Mouse (Mus musculus): Measurements from ENCODE around the gene Krtap17-1. TPM values are rescaled to one million over a fixed set of nuclear protein-coding genes. Genes with fewer than 3 reads are reported as not detected.

Gene Krtap17-1
- not detected in 2 replicates for polyA plus RNA-seq (2016; fragmentation: Nextera tagmentation; extraction: Ambion mirVana)

DNA sequence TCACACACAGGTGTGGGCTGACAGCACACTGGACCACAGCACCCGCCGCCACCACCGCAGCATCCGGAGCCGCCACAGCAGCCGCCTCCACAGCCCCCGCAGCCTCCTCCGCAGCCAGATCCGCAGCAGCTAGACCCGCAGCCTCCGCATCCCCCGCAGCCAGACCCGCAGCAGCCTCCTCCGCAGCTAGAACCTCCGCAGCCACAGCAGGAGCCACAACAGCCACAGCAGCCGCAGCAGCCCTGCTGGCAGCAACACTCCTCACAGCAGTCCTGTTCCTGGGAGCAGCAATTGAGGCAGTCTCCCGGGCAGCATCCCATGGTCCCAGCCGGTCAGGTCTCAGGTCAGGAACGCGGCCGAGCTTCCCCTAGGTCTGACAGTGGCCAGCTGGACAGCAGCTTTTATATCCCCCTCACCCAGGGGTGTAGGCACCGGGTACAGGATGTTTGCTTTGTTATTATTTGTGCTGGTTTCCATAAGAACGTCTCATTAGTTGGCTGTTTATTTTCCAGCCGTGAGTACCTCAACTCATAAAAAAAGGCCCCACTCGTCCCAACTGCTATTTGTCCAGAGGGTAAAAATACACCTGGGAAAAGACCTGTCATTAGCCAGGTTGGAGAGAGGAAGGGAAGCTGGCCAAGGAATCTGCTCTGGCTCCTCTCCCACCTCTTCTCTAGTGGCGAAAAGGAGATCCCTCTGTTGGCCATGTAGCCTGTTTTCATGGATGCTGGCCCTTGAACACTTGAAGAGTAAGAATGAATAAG lies at the start of gene Krtap17-1:
Gene Krtap17-1, minus strand, starts transcription at position 375 of the 764 bp plus-strand sequence.
- 35% methylated on average over 26 of the region's 26 CpGs for WGBS
- no peak for ATAC-seq (ENCODE audit: low FRiP score, low read depth)
- peak within 1 kb of the TSS; percentile 22 for H3K4me3 ChIP-seq
- H3K27ac ChIP-seq (replicated peaks): no peak within 1 kb of the TSS
- no peaks in the 10 kb centered on the region for H3K4me1 ChIP-seq
- peaks cover 12% of the 10 kb centered on the region for H3K27me3 ChIP-seq
- peak within 1 kb of the TSS; percentile 43 for H3K4me2 ChIP-seq (replicated peaks)
- H3K9me3 ChIP-seq: no peaks in the 10 kb centered on the region
- H3K9ac ChIP-seq (replicated peaks): peak within 1 kb of the TSS; percentile 7; the same call in 1 of the 2 replicates
- no peaks in the 10 kb centered on the region for H3K36me3 ChIP-seq

DNA sequence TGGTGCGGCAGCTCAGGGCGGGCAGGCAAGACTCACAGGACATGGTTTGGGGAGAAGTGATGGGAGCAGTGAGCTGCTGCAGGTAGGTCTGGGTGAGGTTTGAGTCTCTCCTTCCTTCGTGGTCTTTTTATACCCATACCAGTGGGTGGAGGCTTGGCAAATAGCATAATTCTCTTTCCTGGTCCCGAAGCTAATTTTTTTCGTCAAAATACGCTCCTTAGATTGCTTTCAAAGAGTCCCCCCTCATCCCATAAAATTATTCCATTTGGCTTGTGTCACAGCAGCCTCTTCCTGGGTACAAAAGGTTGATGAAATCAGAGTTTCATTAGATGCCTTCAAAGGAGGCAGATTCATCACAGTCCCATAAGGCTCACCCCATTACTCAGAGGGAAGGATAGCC lies 47.7 kb upstream of the Krtap17-1 start, which contains the start of gene Krt34:
Gene Krt34, minus strand, starts transcription at position 101 of the 400 bp plus-strand sequence.
- H3K4me2 ChIP-seq (replicated peaks): no peak within 1 kb of the TSS
- ATAC-seq (ENCODE audit: low FRiP score, low read depth): no peak
- no peaks in the 10 kb centered on the region for H3K9me3 ChIP-seq
- no peak within 1 kb of the TSS for H3K27ac ChIP-seq (replicated peaks)
- H3K36me3 ChIP-seq: no peaks in the 10 kb centered on the region
- no peak within 1 kb of the TSS for H3K9ac ChIP-seq (replicated peaks)
- no peak within 1 kb of the TSS for H3K4me3 ChIP-seq
- 88% methylated on average over 6 of the region's 6 CpGs for WGBS
- no peaks in the 10 kb centered on the region for H3K27me3 ChIP-seq
- no peaks in the 10 kb centered on the region for H3K4me1 ChIP-seq

DNA sequence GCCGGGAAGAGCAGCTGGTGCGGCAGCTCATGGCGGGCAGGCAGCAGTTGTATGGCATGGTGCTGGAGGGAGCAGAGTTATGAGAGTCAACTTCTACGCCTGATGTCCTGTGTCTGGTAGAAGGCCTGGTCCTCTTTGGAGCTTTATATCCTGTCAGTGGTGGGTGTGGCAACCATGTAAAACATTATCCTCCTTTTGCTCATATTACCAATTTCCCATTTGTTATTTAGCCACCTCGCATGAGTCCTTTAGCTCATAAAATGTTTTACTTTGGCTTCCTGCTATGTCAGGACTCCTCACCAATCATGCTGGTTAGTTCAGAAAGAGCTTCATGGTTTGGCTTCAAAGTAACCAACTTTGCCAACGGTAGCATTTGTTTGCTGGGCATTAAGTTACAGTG lies 36.0 kb upstream of the Krtap17-1 start, which contains the start of gene Krt33b:
Gene Krt33b, minus strand, starts transcription at position 101 of the 400 bp plus-strand sequence.
- H3K27ac ChIP-seq (replicated peaks): no peak within 1 kb of the TSS
- ATAC-seq (ENCODE audit: low FRiP score, low read depth): no peak
- no peaks in the 10 kb centered on the region for H3K36me3 ChIP-seq
- no peak within 1 kb of the TSS for H3K9ac ChIP-seq (replicated peaks)
- no peaks in the 10 kb centered on the region for H3K27me3 ChIP-seq
- H3K4me3 ChIP-seq: no peak within 1 kb of the TSS
- H3K9me3 ChIP-seq: no peaks in the 10 kb centered on the region
- WGBS: 87% methylated on average over 6 of the region's 6 CpGs
- H3K4me2 ChIP-seq (replicated peaks): no peak within 1 kb of the TSS
- H3K4me1 ChIP-seq: no peaks in the 10 kb centered on the region

DNA sequence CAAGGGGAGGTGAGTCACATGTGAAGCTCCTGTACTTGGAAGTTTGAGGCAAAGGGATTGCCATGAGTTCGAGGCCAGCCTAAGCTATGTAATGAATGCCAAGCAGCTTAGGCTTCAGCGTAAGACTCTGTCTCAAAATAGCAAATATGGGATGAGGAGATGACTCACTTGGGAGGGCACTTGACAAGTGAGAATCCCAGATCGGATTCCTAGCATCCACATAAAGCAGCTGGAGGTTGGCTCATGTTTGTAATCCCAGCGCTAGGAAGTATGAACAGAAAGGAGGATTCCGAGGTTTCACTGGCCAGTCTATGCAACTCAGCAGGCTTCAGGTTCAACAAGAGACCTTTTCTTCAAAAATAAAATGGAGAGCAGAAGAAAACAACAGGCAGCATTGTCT lies 27.6 kb upstream of the Krtap17-1 start:
- no peaks in the 10 kb centered on the region for H3K4me1 ChIP-seq
- ATAC-seq (ENCODE audit: low FRiP score, low read depth): no peak
- H3K4me2 ChIP-seq (replicated peaks): no peak overlapping the region
- no peaks in the 10 kb centered on the region for H3K9me3 ChIP-seq
- WGBS: 82% methylated on average over 5 of the region's 5 CpGs
- H3K27ac ChIP-seq (replicated peaks): no peak overlapping the region
- no peak overlapping the region for H3K9ac ChIP-seq (replicated peaks)
- H3K36me3 ChIP-seq: no peaks in the 10 kb centered on the region
- no peaks in the 10 kb centered on the region for H3K27me3 ChIP-seq
- no peak overlapping the region for H3K4me3 ChIP-seq

DNA sequence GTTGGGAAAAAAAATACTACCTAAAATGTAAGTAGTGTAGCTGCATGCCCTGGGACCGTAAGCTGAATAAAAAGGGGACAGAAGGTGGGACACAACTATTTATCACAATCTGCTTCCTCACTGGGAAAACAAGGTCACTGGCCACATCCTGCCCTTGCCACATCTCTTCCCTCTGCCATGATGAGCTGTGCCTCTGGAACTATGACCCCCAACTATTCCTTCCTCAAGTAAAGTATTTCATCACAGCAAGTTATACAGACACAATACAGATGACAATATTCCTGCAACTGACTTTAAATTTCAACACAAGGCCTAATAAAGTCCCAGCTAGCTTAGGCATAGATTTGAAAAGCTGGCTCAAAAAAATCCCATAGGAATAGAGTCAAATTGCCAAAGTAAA lies 25.7 kb upstream of the Krtap17-1 start:
- Histone ChIP-seq H3K36me3 (no peaks in the 10 kb centered on the region), H3K27ac (replicated peaks) (no peak overlapping the region), H3K4me3 (no peak overlapping the region), H3K27me3 (no peaks in the 10 kb centered on the region), H3K9me3 (no peaks in the 10 kb centered on the region), H3K9ac (replicated peaks) (no peak overlapping the region), H3K4me1 (no peaks in the 10 kb centered on the region), H3K4me2 (replicated peaks) (no peak overlapping the region)
- no peak for ATAC-seq (ENCODE audit: low FRiP score, low read depth)
- WGBS: 92% methylated on average over 1 of the region's 1 CpGs

DNA sequence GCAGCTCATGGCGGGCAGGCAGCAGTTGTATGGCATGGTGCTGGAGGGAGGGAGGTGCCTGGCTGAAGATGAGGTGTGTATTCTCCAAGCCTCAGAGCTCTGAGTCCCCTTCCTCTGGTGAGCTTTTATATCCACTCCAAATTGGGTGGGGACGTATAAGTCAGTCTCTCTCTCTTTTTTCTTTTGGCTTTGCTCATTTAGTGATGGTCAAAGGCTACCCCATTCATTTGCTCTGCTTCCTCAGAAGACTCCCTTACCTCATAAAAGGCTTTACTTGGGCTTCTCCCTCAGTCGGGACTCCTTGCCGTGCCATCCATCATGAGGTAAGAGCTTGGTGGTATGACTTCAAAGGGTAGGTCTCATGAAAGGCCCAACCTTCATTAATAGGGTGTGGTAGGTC lies 22.3 kb upstream of the Krtap17-1 start, which contains the start of gene Krt33a:
Gene Krt33a, minus strand, starts transcription at position 101 of the 400 bp plus-strand sequence.
- Histone ChIP-seq H3K9me3 (no peaks in the 10 kb centered on the region), H3K4me1 (no peaks in the 10 kb centered on the region), H3K4me3 (no peak within 1 kb of the TSS), H3K27me3 (no peaks in the 10 kb centered on the region), H3K27ac (replicated peaks) (no peak within 1 kb of the TSS), H3K9ac (replicated peaks) (no peak within 1 kb of the TSS), H3K4me2 (replicated peaks) (no peak within 1 kb of the TSS), H3K36me3 (no peaks in the 10 kb centered on the region)
- ATAC-seq (ENCODE audit: low FRiP score, low read depth): no peak
- WGBS: 90% methylated on average over 4 of the region's 4 CpGs

DNA sequence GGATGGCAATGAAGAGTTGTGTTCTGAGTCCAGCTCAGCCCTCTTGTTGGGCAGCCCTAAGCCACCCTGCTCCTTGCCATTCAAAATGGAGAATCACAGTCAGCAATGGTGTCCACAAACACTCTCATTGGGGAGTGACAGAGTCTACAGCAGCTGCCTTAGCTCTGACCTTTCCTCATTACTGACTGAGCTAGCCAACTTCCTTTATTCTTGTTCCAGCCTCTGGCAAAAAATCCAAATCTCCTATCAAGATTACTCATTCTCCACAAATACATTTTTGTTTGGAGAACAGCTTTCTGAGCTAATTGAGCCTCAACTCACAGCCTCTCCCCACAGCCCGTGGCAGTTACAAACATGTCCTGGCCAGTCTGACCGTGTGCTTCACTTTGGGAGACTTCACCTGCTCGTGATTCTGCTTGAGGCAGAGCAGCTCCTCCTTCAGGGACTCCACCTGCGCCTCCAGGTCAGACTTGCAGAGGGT lies 19.9 kb upstream of the Krtap17-1 start:
- WGBS: 76% methylated on average over 4 of the region's 4 CpGs

DNA sequence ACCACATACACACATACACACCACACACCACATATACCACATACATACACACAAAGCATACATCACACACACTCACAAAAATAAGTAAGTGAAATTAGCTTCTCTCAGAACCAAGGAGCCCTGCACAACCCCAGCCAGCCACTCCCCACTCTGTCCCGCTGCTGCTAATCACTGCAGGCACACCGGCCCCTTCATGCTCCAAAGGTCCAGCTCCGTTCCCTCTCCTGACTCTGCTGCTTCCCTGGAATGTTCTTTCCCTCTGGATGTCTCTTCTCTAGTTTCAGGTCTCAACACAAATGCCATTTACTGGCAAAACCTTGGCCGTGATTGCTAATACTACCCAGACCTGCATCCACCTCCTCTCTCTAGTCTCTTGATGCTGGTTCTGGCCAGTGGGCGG lies 16.9 kb upstream of the Krtap17-1 start:
- no peak overlapping the region for H3K4me2 ChIP-seq (replicated peaks)
- H3K9me3 ChIP-seq: no peaks in the 10 kb centered on the region
- H3K9ac ChIP-seq (replicated peaks): no peak overlapping the region
- WGBS: 84% methylated on average over 5 of the region's 5 CpGs
- no peaks in the 10 kb centered on the region for H3K4me1 ChIP-seq
- no peak for ATAC-seq (ENCODE audit: low FRiP score, low read depth)
- no peaks in the 10 kb centered on the region for H3K27me3 ChIP-seq
- H3K4me3 ChIP-seq: no peak overlapping the region
- no peak overlapping the region for H3K27ac ChIP-seq (replicated peaks)
- H3K36me3 ChIP-seq: no peaks in the 10 kb centered on the region

More for the DNA sequence above, 19.9 kb upstream of the Krtap17-1 start:
- Histone ChIP-seq H3K4me1 (no peaks in the 10 kb centered on the region), H3K4me3 (no peak overlapping the region), H3K27ac (replicated peaks) (no peak overlapping the region), H3K36me3 (no peaks in the 10 kb centered on the region), H3K27me3 (no peaks in the 10 kb centered on the region), H3K4me2 (replicated peaks) (no peak overlapping the region), H3K9ac (replicated peaks) (no peak overlapping the region), H3K9me3 (no peaks in the 10 kb centered on the region)
- ATAC-seq (ENCODE audit: low FRiP score, low read depth): no peak

DNA sequence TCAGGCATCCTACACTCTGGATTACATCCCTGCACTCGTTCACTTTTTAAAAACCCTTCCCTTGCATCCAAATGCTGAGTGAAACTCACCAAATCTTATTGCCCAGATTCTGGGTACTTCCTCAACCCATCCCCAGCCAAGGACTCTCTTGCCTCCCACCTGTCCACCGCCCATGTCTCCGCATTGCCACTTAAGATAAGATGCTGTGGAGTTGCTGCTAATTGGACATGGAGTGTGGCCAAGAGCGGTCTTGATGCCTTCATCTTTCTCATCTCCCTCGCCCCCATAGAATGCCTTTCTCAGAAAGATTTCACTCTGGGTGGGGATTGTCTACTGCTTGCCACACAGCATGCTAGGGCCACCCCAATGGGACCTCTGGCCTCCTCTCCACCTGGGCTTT lies 14.5 kb upstream of the Krtap17-1 start:
- no peak overlapping the region for H3K27ac ChIP-seq (replicated peaks)
- no peaks in the 10 kb centered on the region for H3K9me3 ChIP-seq
- ATAC-seq (ENCODE audit: low FRiP score, low read depth): no peak
- H3K9ac ChIP-seq (replicated peaks): no peak overlapping the region
- no peak overlapping the region for H3K4me3 ChIP-seq
- H3K4me1 ChIP-seq: no peaks in the 10 kb centered on the region
- 86% methylated on average over 5 of the region's 5 CpGs for WGBS
- no peaks in the 10 kb centered on the region for H3K27me3 ChIP-seq
- no peaks in the 10 kb centered on the region for H3K36me3 ChIP-seq
- H3K4me2 ChIP-seq (replicated peaks): no peak overlapping the region

DNA sequence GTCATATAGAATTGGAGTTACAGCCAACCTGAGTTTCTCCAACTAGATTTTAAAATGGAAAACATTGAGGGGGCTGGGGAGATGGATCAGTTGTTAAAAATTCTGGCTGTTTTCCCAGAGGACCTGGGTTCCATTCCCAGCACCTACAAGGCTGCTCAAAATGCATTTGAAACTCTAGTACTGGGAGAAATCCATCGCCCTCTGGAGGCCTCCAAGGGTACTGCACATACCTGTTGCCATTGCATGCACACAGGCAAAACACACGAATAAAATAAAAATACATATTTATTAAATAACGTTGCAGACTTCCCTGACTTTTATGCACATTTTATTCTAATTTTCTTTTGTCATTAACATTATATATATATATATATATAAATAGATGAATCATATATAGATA lies 12.8 kb upstream of the Krtap17-1 start:
- Histone ChIP-seq H3K4me1 (no peaks in the 10 kb centered on the region), H3K9ac (replicated peaks) (no peak overlapping the region), H3K27me3 (no peaks in the 10 kb centered on the region), H3K9me3 (0 out of 2 replicates have a peak, but pooled peaks cover 1% of the 10 kb centered on the region), H3K4me2 (replicated peaks) (no peak overlapping the region), H3K36me3 (no peaks in the 10 kb centered on the region), H3K27ac (replicated peaks) (no peak overlapping the region), H3K4me3 (no peak overlapping the region)
- ATAC-seq (ENCODE audit: low FRiP score, low read depth): no peak
- whole genome bisulfite sequencing: 52% methylated on average over 3 of the region's 3 CpGs

DNA sequence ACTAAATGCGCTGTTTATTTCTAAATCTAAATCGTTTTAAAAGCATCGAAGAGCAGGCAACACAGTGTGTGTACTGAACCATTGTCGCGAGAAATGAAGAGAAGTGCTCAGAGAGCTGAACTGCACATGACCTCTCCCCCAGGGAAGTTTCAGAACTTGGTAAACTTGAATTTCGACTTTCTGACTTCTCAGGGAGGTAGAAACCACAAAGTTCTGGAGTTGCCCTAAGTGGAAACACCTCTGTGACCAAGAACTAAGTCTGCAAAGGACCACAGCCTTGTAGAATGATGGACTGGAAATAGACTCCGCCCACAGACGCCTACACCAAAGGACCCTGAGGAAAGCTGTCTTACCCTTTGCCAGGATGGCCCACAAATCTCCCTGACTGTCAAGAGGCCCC lies 12.1 kb upstream of the Krtap17-1 start:
- Histone ChIP-seq H3K27me3 (no peaks in the 10 kb centered on the region), H3K9ac (replicated peaks) (no peak overlapping the region), H3K36me3 (no peaks in the 10 kb centered on the region), H3K9me3 (0 out of 2 replicates have a peak, but pooled peaks cover 3% of the 10 kb centered on the region), H3K4me1 (no peaks in the 10 kb centered on the region), H3K27ac (replicated peaks) (no peak overlapping the region), H3K4me3 (no peak overlapping the region), H3K4me2 (replicated peaks) (no peak overlapping the region)
- 87% methylated on average over 8 of the region's 8 CpGs for WGBS
- no peak for ATAC-seq (ENCODE audit: low FRiP score, low read depth)

DNA sequence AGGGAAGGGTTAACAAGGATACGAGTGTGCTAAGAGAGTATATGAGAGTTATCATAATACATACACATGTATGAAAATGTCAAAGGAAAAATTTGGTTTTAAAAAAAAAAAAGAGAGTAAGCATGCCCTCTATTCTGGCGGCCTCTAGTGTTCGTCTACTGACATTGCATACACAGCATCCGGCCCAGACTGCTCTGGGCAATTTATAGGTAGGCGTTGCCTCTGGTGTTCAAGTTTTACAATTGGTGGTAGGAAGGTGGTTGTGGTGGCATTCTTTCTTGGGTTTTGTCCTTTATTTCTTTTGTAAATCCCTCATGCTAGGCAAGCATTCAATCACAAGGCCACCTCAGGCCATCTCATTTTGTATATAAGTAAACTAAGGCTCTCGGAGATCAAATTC lies 11.1 kb upstream of the Krtap17-1 start:
- no peak overlapping the region for H3K9ac ChIP-seq (replicated peaks)
- no peak overlapping the region for H3K27ac ChIP-seq (replicated peaks)
- H3K4me1 ChIP-seq: no peaks in the 10 kb centered on the region
- no peaks in the 10 kb centered on the region for H3K27me3 ChIP-seq
- H3K36me3 ChIP-seq: no peaks in the 10 kb centered on the region
- H3K4me3 ChIP-seq: no peak overlapping the region
- WGBS: 27% methylated on average over 6 of the region's 6 CpGs
- H3K4me2 ChIP-seq (replicated peaks): no peak overlapping the region
- 0 out of 2 replicates have a peak, but pooled peaks cover 3% of the 10 kb centered on the region for H3K9me3 ChIP-seq
- ATAC-seq (ENCODE audit: low FRiP score, low read depth): no peak
